Mouse (Mus musculus) cerebellum, postnatal 36 days (tissue): Measurements from ENCODE around the gene Rps15.

Experiments used
- DNase-seq, 2 experiments: peaks; one replicate each; pipeline ENCODE4 v3.0.0; 2021 to 2022; ENCODE audit warnings: mixed read lengths in 2 of 2

The Rps15 gene

GRCm38 (mm10) chr10:80316359-80316781, 24.1 kb downstream of the Rps15 start:
- no peak for DNase-seq

DNA sequence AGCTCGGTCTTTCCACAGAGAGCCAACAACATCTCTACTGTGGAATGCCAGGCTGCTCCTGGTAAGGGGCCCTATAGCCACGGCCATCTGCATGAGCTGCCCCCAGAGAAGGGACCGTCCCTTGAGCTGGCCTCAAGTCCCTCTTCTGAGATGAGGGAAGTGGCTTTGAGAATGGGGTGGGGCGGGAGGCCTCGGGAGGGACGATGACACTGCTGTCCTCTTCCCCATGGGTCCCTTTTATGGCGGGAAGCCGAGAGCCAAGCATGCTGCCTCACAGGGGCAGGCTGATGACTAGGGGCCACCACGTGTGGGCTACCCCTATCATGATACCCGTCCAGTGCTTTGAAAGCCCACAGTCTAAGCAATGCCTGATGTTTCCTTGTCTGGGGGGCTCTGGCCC, 24.8 kb downstream of the Rps15 start:
- no peak for DNase-seq

DNA sequence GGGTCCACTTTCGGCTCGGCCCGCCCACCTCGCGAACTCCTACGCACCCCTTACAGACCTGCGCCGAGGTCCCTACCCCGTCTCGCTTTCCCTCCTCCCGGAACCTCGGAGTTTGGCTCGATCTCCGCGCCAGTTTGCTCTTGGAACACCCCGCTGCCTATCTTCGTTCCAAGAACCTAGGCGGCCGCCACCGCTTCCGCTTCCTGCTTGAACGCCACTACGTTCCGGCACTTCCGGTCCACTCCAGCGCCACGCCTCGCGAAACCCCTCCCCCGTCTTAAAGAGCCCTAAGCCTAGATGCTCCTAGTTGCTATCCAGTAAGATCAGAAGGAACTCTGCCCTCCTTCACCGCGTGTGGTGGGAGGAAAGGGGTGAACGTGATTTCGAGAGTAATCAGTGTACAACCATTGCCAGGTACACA, 28.1 kb downstream of the Rps15 start, which contains the start of gene 2310011J03Rik:
2310011J03Rik (minus strand) TSS at position 198 of the 421 bp plus-strand sequence.
- DNase-seq, result peak; percentile 89 to 90

DNA sequence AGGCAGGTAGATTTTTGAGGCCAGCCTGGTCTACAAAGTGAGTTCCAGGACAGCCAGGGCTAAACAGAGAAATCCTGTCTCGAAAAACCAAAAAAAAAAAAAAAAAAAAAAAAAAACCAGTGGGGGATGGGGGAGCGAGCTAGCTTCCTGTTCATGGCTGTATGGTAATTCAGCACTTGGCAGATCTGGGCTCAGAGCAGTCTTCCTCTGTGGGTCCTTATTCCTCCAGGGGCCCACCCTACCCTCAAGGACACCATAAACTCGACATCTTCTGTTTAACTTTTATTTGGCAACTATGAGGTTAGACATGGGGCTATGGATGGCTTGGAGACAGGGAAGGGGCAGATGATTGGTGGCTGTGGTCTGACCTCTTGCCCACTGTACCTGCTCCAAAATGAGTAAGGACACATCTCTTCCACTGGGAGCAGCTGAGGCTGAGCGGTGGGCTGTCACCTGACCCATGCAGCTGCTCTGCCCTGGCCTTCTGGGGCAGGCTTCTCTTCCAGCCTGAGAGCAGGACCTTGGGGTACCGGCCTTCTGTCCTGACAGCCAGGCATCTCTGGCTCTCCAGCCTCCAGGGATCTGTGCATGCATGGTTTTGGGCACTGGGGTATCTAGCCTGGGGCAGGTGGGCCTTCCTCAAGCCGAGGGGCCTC, 28.9 kb downstream of the Rps15 start:
- DNase-seq, result no peak

- DNase-seq, result no peak
Measured at GRCm38 (mm10) chr10:80321670-80322581, 29.7 kb downstream of the Rps15 start.

- DNase-seq, result no peak
Measured at GRCm38 (mm10) chr10:80322811-80323211, 30.6 kb downstream of the Rps15 start.

- peak; percentile 57 to 72 for DNase-seq
Measured at GRCm38 (mm10) chr10:80323261-80324119, 31.2 kb downstream of the Rps15 start.

GRCm38 (mm10) chr10:80324120-80325037, 32.1 kb downstream of the Rps15 start:
- DNase-seq, result no peak

DNA sequence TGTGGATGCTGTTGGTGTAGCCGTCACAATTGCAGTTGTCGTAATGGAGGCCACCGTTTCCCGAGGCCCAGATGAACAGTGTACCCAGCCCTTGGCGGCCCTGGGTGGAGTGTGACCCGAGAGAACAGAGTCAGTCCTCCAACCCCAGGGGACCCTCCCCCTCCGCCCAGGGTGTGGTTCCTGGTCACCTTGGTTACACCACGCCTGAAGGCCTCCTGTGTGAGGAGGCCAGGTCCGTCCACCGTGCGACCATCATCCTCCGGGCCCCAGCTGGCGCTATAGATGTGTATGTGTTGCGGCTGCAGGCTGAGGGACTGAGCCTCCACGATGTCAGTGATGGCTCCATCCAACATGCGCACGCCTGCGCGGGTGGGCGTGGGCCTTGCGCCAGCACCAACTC, 32.8 kb downstream of the Rps15 start:
- DNase-seq, result no peak

DNA sequence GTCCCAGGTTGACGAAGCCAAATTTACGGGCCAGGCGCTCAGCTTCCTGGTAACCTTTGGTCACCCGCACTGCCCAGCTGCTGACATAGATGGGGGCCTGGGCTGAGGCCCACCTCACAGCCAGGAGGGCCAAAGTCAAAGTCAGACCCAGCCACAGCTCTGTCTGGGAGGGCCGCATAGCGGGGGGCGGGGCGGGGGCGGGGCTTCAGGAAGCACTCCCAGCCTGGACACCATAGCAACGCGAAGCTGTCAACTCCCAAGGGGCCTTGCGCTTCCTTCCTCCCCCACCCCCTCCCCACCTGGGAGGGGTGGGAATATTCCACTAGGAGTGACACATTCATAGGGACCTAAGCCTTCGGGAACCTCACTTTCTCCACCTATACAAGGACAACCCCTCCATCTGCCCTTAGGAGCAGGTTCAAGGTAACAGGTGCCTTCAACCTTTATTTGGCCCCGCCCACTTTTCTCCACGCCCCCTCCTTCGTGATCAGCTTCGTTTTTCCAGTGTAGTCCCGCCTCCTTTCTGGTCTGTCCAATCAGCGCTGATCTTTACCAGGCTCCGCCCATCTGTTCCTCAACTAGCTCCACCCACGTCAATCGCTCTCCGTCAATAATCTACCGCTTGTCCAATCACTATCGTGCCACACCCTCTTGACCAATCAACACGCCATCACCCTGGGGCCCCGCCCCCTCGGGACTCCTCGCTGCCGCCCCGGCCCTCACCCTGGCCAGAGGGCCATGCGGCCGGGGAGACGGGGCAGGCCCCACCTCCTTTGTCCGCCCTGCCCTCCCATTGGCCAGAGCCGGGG, 37.2 kb downstream of the Rps15 start, which contains the start of the genes Pcsk4 and Reep6:
Pcsk4 (minus strand) TSS at position 226 of the 809 bp plus-strand sequence.
Reep6 (plus strand) TSS at position 681 of the 809 bp plus-strand sequence.
- DNase-seq, result peak; percentile 91 to 97

DNA sequence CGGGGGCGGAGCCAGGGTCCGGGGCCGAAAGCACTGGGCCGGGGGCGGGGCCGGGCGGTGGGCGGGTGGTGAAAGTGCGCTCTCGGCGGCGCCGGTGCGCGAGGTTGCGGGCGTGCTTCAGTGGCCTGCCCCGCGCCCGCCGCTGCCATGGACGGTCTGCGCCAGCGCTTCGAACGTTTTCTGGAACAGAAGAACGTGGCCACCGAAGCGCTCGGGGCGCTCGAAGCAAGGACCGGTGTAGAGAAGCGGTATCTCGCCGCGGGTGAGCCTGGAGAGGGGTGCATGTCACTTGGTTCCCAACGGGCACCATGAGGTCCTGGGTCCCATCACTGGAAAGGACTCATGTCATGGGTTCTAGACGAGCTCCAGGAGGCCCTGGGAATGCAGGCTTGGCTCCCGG, 37.8 kb downstream of the Rps15 start:
- DNase-seq, result no peak

DNA sequence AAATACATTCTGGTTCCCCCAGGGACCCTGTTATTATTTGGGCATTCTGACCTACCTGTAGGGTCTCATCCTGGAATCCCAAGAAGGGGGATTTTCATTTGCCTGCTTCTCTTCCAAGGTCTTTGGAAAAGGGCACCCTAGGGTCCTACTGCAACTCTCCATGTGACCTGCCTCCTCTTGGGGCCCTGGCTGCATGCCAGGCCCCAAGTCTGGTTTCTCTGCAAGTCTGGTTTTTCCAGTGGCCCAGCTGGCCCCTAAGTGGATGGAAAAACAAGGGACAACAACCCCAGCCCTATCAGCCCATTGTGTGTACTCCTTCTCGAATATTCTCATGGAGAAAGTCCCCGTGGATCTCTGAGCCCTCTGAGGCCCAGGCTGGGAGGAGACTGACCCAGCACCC, 38.6 kb downstream of the Rps15 start:
- DNase-seq, result no peak

- no peak for DNase-seq
Measured at GRCm38 (mm10) chr10:80331636-80332524, 39.6 kb downstream of the Rps15 start.

GRCm38 (mm10) chr10:80332525-80332989, 40.3 kb downstream of the Rps15 start:
- DNase-seq, result peak; percentile 53 to 56

- no peak for DNase-seq
Measured at GRCm38 (mm10) chr10:80336263-80336662, 44.0 kb downstream of the Rps15 start.

- DNase-seq, result peak; percentile 88 to 91
Measured at GRCm38 (mm10) chr10:80339941-80340750, 47.9 kb downstream of the Rps15 start.

GRCm38 (mm10) chr10:80341026-80341425, 48.8 kb downstream of the Rps15 start:
- no peak for DNase-seq

DNA sequence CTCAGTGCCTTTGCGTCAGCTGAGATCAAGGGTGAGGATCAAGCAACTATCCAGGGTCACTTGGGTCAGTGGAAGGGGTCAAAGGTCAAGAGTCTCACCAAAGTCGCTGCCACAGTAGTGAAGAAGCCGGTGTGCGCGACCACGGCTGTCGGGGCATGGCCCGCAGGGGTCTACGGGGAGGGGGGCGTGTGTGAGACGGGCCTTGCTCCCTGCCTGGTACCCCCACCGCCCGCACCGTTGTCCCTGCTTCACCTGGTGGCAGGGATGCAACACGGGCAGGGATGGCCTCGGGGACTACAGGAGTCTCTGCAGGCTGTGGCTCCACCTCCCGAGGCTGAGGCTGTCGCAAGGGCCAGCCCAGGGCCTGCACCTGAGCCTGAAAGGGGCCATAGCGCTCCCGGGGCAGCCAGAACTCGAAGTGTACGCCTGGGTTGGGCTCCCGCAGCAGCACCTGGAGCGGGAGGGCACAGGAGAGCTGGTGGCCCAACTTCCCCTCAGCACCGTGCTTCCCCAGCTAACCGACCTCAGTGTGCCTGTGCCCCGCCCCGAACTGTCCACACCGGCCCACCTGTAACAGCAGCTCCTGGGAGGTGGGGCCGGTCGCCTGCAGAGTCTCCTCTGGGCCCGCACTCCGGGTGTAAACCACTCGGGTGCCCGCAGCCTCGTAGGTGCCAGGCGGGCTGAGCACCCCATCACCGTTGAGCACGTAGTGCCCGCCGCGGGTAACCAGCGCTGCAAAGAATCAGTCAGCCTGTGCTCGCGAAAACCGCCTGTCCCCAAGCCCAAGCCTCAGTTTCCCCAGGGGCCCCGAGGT, 49.4 kb downstream of the Rps15 start:
- no peak for DNase-seq
